Mouse (Mus musculus): ENCODE data around the gene Tbc1d20.

- no peak for TF ChIP-seq POLR2A (IDR thresholded peaks at IDR 0.05; ENCODE audit: borderline replicate concordance, control insufficient read depth, low read depth, low read length)
- TF ChIP-seq CTCF (IDR thresholded peaks at IDR 0.05; ENCODE audit: control insufficient read depth, insufficient read depth, low read length), result no peak
Observed at GRCm38 (mm10) chr2:152273639-152274038, 20.0 kb upstream of the Tbc1d20 start.

Measured in bone marrow, adult 2 months (tissue).